ENCODE assay signal across 11 mouse cellular contexts in the genomic region with DNA sequence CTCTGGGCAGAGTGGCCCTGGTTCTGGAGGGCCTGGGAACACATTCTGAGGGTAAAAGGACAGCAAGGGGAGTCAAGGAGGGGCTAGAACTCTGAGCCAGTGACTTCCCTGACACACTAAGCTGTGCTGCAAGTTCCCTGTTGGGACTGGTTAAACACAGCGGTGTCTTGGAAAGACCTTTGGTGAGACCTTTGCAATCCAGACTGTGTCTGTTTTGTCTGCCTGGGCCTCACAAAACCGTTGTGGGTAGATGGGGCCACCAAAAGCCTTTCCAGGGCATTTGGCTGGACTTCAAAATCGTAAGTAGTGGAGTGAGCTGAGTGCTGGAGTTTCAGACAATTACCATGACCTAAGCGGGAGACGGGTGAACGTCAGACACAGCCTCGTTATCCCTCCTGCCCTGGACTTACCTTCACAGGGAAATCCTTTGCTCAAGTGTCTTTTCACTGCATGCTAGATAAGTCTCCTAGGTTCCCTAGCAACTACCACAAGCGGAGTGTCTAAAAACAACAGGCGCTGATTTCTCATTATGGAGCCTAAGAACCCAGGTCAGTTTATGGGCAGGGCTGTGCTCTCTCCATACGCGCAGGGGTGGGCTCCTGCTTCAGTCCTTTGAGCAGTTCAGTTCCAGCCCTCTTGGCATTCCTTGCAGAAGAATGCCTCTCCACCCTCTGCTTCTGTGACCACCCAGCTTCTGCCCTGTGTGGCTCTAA.
A peak's percentile ranks its signal among the peaks of the same experiment; 100 is the strongest.
DNase-seq lines count a peak whose midpoint lies in the region; ATAC-seq and TF ChIP-seq lines count a peak whose summit lies in the region.
"Had no signal": no experiment of that assay in that cellular context is flagged by ENCODE, and none has a peak within 500 bp of the region (broad histone marks: within the 10 kb centered on the region; RNA-seq: fewer than 3 reads in every experiment).

No protein-coding gene starts in this region.

- 39% methylated on average over 11 of the region's 11 CpGs for WGBS in lung, embryonic 14.5 days
- WGBS in hindbrain, embryonic 10.5 days = 51% methylated on average over 11 of the region's 11 CpGs
- 16% methylated on average over 11 of the region's 11 CpGs for WGBS in midbrain, embryonic 16.5 days

- no peak for TF ChIP-seq CTCF in lung, embryonic 14.5 days (IDR thresholded peaks at IDR 0.05; ENCODE audit: low read depth)

- no peaks in the 10 kb centered on the region for H3K9me3 ChIP-seq in lung, embryonic 14.5 days (ENCODE audit: low read depth, low read length)
- no peaks in the 10 kb centered on the region for H3K9me3 ChIP-seq in hindbrain, embryonic 10.5 days
- no peaks in the 10 kb centered on the region for H3K9me3 ChIP-seq in midbrain, embryonic 16.5 days (replicated peaks; ENCODE audit: control insufficient read depth, low read length, poor library complexity, severe bottlenecking)
- H3K9me3 ChIP-seq: neural tube, embryonic 12.5 days had no signal

- H3K27ac ChIP-seq in lung, embryonic 14.5 days (ENCODE audit: low read depth) = peak overlapping the region; percentile 67
- H3K27ac ChIP-seq in hindbrain, embryonic 10.5 days = peak overlapping the region; percentile 66
- peak overlapping the region; percentile 41; the same call in 1 of the 2 replicates for H3K27ac ChIP-seq in midbrain, embryonic 16.5 days (ENCODE audit: low read length)
- H3K27ac ChIP-seq: liver, embryonic 14.5 days; neural tube, embryonic 12.5 days had no signal

- H3K27me3 ChIP-seq in lung, embryonic 14.5 days (ENCODE audit: insufficient read depth, low read length) = no peaks in the 10 kb centered on the region
- H3K27me3 ChIP-seq in hindbrain, embryonic 10.5 days (ENCODE audit: insufficient read depth, poor library complexity, severe bottlenecking) = peaks cover 6% of the 10 kb centered on the region
- H3K27me3 ChIP-seq in midbrain, embryonic 16.5 days (ENCODE audit: control insufficient read depth, insufficient read depth, low read depth, low read length) = no peaks in the 10 kb centered on the region
- H3K27me3 ChIP-seq: neural tube, embryonic 12.5 days had no signal

- no peaks in the 10 kb centered on the region for H3K36me3 ChIP-seq in lung, embryonic 14.5 days (ENCODE audit: insufficient read depth)
- no peaks in the 10 kb centered on the region for H3K36me3 ChIP-seq in hindbrain, embryonic 10.5 days
- no peaks in the 10 kb centered on the region for H3K36me3 ChIP-seq in midbrain, embryonic 16.5 days (ENCODE audit: control insufficient read depth, insufficient read depth, low read length)
- H3K36me3 ChIP-seq: neural tube, embryonic 12.5 days had no signal

- no peak overlapping the region for H3K4me3 ChIP-seq in lung, embryonic 14.5 days (ENCODE audit: low read depth, low read length)
- no peak overlapping the region for H3K4me3 ChIP-seq in hindbrain, embryonic 10.5 days
- H3K4me3 ChIP-seq in midbrain, embryonic 16.5 days (ENCODE audit: low read depth, low read length) = no peak overlapping the region
- H3K4me3 ChIP-seq: neural tube, embryonic 12.5 days had no signal

- peak; percentile 42 for DNase-seq in cerebellum, adult 11 months
- peak; percentile 29 for DNase-seq in lung, embryonic 14.5 days
- no peak for DNase-seq in lung, adult 18-20 months
- no peak for DNase-seq in hindbrain, embryonic 10.5 days (ENCODE audit: low spot score)
- no peak for DNase-seq in spleen, adult 12 weeks (ENCODE audit: low spot score)
- DNase-seq in adrenal gland, adult (ENCODE audit: inconsistent age in 2 of 2, low spot score in 1 of 2) = no peak
- DNase-seq: kidney, postnatal 10 days had no signal

- no peak overlapping the region for H3K9ac ChIP-seq in lung, embryonic 14.5 days
- no peak overlapping the region for H3K9ac ChIP-seq in midbrain, embryonic 16.5 days (ENCODE audit: low read depth, low read length)
- H3K9ac ChIP-seq: liver, embryonic 14.5 days; neural tube, embryonic 12.5 days had no signal

- H3K4me2 ChIP-seq in lung, embryonic 14.5 days = no peak overlapping the region
- H3K4me2 ChIP-seq in midbrain, embryonic 16.5 days (ENCODE audit: low read length) = peak overlapping the region; percentile 34; the same call in 1 of the 2 replicates
- H3K4me2 ChIP-seq: neural tube, embryonic 12.5 days had no signal

- ATAC-seq in cerebellum, adult (ENCODE audit: insufficient number of reproducible peaks, low FRiP score, low TSS enrichment) = no peak
- peak; percentile 78; the same call in 1 of the 2 replicates for ATAC-seq in lung, embryonic 14.5 days (ENCODE audit: insufficient read depth)
- ATAC-seq in midbrain, embryonic 16.5 days = peak; percentile 69

- peaks cover 4% of the 10 kb centered on the region; the same call in 1 of the 2 replicates for H3K4me1 ChIP-seq in lung, embryonic 14.5 days (ENCODE audit: insufficient read depth)
- peaks cover 23% of the 10 kb centered on the region for H3K4me1 ChIP-seq in hindbrain, embryonic 10.5 days (replicated peaks)
- peaks cover 16% of the 10 kb centered on the region for H3K4me1 ChIP-seq in midbrain, embryonic 16.5 days (ENCODE audit: control insufficient read depth, insufficient read depth, low read length)
- H3K4me1 ChIP-seq: neural tube, embryonic 12.5 days had no signal

Comparison
In these comparisons a context has a peak if more than half of its experiments do, and no peak if none do; other contexts are left out.
1. DNase-seq: peak in cerebellum, adult 11 months (single experiment) and lung, embryonic 14.5 days (single experiment); none in lung, adult 18-20 months (0 of 2), hindbrain, embryonic 10.5 days (single experiment), spleen, adult 12 weeks (single experiment) and adrenal gland, adult (0 of 2).
2. Peak in every context shown above with its lines, with median percentiles within 50 percentile points of each other: H3K27ac ChIP-seq.